Mouse (Mus musculus): Measurements from ENCODE around the gene C1qbp. TPM values are rescaled to one million over a fixed set of nuclear protein-coding genes. Genes with fewer than 3 reads are reported as not detected.

C1qbp gene
- 7.7 to 23.8 TPM (median 11.4 TPM) in 3 replicates for total RNA-seq (2017)

DNA sequence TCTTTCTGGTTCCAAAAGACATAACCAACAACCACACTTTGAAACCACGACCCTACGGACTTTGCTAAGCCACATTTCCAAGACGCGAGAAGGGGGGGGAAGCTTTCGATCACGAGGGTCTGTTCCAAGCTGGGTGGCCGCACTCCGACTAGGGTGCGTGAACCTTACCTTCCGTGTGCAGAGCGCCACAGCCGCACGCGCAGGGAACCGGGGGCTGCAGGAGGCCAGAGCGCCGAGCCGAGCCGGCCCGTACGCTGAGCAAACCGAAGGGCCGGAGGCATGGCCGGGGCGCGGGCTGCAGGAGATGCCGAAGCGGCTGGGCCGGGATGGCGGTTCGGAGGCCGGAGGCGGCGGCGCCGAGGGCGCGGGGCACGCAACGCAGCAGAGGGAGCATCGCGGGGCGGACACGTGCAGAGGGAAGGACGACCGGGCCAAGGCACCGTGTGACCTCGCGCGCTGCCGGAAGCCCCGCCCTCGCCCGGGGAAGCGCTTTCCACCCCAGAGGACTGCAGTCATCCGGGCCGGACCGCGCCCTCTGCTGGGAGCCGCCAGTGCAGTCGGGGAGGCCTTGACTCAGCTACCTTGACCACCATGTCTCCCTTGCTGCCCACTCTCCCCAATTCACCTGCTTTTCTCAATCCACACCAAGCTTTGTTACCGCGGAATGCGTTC, at the start of gene C1qbp:
C1qbp (minus strand) TSS at position 470 of the 672 bp plus-strand sequence.
- ATAC-seq (replicated peaks; ENCODE audit: insufficient number of reproducible peaks, low FRiP score, low TSS enrichment, poor library complexity, severe bottlenecking) = peak; percentile 92

DNA sequence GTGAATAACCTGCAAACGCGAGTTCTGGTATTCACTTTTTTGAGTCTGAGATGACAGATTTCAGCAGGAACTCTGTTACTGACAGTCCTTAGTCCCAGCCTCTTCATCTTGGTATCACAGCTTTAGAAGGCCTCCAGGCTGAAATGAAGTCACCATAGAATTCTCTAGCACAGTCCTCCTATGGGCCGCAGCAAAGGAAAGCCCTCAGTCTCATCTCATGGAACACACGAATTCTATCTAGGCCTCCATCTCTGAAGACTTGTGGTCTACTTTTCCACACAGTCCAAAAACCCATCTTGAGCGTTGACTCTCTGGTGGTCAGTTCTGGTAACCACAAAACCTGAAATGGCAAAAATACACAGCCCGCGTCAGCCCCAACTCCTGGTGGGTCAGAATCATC, 49.2 kb upstream of the C1qbp start:
- no peak for ATAC-seq (replicated peaks; ENCODE audit: insufficient number of reproducible peaks, low FRiP score, low TSS enrichment, poor library complexity, severe bottlenecking)

DNA sequence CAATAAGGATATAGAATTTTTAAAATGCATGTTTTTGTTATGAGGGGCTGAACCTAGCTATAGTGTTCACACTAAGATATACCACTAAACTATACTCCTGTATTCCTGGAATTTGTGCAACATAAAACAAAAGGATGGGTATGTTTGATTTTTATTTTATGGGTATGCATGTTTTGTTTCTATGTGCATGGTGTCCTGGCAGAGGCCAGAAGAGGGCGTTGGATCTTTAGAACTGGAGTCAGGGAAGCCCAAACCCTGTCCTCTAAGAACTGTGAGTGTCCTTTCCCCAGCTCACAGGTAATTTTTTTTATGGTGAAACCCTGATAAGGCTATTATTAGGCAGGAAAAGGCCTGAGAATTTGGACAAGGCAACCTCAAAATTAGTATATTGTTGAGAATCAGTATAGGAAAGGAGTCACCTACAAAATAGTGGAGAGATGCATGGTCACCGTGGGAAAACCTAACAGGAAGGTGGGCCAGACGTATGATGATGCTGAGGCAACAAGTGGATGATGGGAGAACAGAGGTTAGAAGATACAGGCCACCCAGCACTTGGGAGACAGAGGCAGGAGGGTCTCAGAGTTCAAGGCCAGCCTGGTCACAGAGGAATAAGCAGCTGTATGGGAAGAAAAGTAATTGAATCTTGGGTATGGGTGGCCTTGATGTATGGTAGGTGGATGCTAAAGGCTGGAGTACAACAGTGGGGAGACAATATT, 46.7 kb upstream of the C1qbp start:
- ATAC-seq (replicated peaks; ENCODE audit: insufficient number of reproducible peaks, low FRiP score, low TSS enrichment, poor library complexity, severe bottlenecking) = no peak

DNA sequence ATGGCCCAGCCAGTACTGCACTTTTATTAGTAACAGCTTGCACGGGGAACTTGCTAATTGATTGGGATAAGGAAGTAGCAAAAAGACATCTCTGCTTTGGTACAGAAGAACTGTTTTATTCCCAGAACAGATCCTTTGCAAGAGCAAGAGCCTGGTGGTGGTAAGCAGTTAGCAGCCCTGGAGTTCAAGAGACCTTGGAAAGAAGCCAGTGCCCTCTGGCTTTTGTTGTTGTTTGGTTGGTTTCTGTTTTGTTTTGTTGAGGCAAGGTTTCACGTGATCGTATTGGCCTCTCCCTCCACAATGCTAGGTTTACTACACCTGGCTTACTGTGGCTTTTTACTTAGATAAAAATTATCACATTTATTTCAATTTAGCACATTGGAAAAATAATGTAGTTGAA, 45.5 kb upstream of the C1qbp start:
- no peak for ATAC-seq (replicated peaks; ENCODE audit: insufficient number of reproducible peaks, low FRiP score, low TSS enrichment, poor library complexity, severe bottlenecking)

DNA sequence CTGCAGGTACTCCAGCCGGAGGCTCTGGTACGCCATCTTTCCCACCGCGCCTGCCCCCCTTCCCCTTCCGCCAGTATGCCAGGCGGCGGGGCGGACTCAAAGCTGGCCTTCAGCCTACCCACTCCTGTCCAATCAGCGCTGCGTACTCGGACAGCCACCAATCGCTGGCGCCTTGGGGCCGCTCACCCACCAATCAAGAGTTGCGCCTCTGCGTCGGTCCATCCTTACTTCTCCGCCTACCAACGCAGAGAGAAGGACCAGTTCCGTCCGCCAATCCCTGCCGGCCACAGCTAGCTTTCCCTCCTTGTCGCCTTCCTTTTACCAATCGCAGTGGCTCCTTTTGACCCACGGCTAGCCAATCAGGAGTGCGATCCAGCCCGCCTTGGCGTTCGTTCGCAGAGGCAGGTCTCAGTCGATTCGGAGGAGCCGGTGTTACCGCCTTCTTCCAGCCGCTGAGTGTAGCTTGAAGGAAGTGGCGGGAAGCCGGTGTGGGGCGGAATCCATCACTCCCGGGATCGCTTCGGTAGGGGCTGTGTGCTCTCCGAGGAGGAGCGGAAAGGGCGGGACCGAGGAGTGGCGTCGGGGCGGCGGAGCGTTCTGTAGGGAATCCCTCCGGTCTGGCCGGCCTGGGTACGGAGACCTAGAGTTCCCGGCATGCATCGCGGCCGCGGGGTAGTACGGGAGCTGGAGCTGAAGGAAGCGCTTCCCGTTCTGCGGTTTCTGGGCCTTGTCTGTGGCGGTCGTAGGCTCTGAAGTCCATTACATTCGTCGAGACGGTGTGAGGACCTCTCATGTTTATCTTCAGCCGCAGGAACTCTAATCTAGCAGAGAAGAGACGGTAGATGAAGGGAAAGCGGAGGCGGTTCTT, 36.6 kb upstream of the C1qbp start, which contains the start of the genes Mis12 and Derl2:
Mis12 (plus strand) TSS at position 411 of the 868 bp plus-strand sequence.
Derl2 (minus strand) TSS at position 641 of the 868 bp plus-strand sequence.
- peak; percentile 98 for ATAC-seq (replicated peaks; ENCODE audit: insufficient number of reproducible peaks, low FRiP score, low TSS enrichment, poor library complexity, severe bottlenecking)

DNA sequence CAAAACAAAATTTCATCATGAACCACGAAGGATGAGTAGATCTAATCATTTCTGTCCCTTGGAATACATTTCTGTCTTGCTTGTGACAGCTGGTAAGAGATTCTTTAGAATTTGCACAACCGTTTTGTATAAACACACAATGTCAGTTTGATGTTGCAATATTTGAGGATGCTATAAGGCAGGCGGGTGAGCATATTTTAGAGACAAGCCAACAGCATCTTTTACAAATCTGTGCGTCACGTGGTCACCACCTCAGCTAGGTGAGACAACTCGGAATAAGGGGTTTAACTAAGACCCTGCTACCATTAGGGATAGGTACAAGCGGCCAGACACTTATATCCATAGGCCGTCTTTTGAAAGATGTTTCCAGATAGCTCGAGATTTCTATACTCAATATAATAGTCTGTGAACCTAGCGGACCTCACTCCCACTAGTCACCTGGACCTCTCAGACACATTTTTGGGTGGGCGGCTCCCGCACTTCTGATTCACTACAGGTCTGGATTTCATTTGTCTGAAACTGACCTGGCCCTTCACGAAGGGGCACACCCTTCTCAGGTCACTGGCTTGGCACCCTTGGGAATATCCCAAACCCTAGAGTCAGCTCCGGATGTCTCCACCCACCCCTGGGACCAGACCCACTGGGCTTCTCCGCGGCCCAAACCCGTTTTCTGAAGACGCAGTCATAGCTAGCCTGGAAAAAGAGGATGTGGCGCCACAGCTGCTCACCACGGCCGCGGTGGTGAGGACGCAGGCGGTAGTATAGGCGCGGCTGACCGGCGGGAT, 35.8 kb upstream of the C1qbp start:
- ATAC-seq (replicated peaks; ENCODE audit: insufficient number of reproducible peaks, low FRiP score, low TSS enrichment, poor library complexity, severe bottlenecking) = no peak

DNA sequence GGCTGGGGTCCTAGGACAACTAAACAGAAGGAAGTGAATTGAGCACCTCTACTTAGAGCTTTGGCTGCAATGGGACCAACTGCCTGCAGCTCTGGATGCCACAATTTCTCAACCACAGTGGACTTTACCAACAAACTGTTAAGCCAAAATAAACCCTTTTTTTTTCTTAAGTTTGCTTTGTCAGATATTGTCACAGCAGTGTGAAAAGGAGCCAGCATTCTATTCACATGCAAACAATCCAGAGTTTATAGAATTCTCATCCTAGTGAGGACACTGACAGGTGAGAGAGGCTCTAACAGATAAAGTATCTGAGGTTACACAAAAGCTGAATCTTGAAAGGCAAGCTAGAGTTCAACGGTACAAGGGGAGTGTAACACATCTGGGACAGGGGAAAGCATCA, 34.2 kb upstream of the C1qbp start:
- ATAC-seq (replicated peaks; ENCODE audit: insufficient number of reproducible peaks, low FRiP score, low TSS enrichment, poor library complexity, severe bottlenecking) = no peak

DNA sequence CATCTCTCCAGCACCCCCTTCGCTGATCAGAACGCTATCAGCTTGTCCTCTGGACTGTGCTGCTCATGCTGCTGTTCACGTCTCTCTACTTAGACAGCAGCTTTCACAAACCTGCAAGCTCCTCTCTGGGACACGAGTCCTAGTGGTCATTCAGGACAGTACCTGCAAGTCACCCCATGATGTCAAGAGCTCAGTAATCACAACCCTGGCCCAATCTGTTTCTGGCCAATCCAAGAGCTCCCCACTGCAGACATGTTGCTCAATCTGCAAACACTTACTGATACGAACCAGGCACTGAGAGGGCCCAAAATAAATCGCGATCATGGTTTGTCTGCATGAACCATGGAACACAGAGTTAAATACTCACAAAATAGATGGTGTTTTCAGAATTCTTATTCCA, 29.9 kb upstream of the C1qbp start:
- ATAC-seq (replicated peaks; ENCODE audit: insufficient number of reproducible peaks, low FRiP score, low TSS enrichment, poor library complexity, severe bottlenecking) = no peak

DNA sequence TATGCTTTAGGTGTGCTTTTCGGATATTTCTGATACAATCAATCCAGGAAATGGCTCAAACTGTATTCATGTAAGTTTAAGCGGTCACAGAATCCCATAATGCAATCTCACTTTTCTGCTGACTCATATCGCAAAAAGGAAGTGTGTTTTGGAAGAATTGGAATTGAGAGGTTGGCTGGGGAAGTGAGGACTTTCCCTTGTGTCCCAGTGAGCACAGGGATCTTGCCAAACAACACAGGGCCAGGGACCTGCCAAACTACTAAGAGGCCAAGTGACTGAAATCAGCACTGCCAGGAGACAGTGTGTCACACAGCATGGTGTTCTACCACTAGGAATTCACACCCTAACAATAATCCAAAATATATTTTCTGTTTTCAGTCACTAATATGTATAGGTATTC, 25.5 kb upstream of the C1qbp start:
- no peak for ATAC-seq (replicated peaks; ENCODE audit: insufficient number of reproducible peaks, low FRiP score, low TSS enrichment, poor library complexity, severe bottlenecking)

DNA sequence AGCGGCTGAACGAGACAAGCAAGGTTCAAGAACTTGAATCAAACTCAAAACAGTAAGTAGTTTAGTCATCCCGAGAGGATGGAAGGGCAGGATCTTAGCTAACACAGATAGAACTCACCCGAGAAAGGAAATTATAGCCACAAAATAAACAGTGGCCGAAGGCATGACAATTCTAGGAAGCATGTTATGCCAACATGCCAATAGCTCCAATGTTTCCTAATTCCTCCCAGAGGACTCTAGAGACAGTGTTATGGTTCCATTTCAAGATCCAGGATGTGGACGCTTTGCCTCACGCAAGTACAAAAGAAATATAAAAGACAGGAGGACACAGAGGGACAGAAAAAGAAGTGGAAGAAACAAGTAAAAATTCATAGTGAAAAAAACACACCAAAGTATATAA, 25.0 kb upstream of the C1qbp start:
- no peak for ATAC-seq (replicated peaks; ENCODE audit: insufficient number of reproducible peaks, low FRiP score, low TSS enrichment, poor library complexity, severe bottlenecking)

DNA sequence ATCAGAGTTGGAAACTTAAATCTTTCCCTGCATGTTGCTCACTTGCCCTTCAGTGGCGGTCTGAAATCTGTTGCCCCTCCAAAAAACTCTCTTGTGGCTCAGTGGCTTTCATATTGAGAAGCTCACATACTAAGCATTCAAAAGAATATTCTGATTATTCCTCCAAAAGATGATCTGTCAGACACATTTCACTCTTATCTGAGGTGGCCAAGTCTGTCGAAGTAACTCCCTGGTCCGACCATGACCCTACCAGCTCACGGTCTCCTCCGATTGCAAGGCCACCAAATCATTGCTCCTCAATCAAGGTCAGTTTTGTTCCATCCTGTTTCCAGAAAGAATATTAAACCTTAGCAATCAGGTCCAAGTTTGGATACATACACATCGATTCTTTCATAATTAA, 24.2 kb upstream of the C1qbp start:
- no peak for ATAC-seq (replicated peaks; ENCODE audit: insufficient number of reproducible peaks, low FRiP score, low TSS enrichment, poor library complexity, severe bottlenecking)

DNA sequence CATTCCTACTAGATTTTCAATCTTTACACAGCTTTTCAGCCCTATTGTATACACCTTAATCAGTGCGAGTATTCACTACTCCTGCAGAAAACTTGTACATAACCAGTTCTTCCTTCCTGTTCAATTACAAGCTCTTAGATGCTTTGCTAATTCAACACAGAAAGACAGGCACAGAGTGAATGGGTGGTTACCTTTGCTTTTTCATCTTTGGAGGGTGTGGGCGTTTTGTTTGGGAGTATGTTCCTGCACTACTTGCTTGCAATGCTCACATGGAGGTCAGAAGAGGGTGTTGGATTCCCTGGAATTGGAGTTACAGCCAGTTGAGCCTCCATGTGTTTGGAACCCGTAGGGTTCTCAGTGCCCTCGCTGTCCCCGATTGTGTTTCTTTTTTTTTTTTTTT, 22.2 kb upstream of the C1qbp start:
- no peak for ATAC-seq (replicated peaks; ENCODE audit: insufficient number of reproducible peaks, low FRiP score, low TSS enrichment, poor library complexity, severe bottlenecking)

DNA sequence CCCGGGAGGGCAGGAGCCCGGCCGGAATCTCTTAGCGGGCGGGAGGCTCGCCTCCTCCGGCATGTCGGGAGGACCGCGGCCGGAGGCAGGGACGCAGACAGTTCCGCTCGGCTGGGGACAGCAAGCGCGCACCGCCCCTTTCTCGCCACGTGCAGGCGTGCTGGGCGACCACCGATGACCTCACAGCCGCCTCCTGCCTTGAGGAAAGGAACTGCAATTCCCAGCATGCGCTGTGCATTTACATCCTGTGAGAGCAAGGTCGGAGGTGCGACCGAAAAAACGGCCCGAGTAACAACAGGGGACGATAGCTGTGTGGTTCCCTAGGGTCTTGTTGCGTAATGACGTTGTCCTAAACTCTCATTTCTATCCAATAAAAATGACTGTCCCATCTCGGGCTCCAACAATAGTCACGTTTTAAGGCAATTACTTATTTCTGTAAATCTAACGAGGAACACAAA, 21.5 kb upstream of the C1qbp start, which contains the start of gene Dhx33:
Dhx33 (minus strand) TSS at position 122 of the 458 bp plus-strand sequence.
- peak; percentile 99 for ATAC-seq (replicated peaks; ENCODE audit: insufficient number of reproducible peaks, low FRiP score, low TSS enrichment, poor library complexity, severe bottlenecking)

DNA sequence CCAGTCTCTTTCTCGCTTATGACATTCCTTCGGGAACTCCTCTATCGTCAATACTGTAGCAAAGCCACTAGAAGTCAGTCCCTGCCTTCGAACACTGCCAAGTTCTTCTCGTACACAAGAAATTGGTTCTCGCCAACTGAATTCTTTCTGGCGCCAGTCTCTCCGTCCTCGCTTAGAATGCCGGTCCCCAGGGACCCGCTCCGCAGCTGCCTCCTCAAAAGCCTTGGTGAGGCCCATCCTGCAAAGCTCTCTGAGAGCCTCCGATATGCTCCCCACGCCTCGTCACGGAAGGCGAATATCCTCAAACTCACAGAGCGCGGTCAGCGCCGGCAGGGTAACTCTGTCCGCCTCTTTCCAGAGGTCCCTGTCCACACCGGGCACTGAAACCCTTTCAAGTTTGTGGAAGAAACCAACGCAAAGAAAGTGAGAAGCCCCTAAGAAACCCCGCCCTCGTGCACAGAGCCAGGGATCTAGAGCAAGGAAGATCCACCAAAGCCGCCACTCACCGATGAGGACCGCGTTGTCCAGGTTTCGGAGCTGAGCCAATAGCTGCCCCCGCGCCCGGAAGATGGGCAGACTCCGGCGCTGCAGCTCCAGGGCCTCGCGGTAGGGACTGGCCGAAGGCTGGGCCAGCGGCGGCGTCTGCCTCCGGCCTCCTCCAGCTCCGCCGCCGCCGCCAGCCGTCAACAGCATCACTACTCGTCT, 20.9 kb upstream of the C1qbp start:
- ATAC-seq (replicated peaks; ENCODE audit: insufficient number of reproducible peaks, low FRiP score, low TSS enrichment, poor library complexity, severe bottlenecking) = no peak

DNA sequence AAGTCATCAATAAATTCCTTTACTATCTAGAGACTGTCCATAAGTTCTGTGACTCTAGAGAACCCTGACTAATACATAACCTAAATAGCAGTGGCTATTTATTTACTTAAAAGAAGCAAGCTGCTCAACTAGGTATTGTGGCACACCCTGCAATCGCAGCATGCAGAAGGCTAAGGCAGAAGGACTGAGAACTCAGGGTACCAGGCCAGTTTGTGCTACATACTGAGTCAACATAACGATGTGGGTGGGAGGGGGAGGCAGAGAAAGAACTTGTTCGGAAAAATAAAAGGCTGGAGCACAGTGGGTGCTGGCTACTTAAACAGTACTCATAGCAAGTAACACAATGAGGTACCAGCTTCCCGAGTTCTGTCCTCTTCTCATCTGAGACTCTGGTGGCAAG, 18.3 kb upstream of the C1qbp start:
- ATAC-seq (replicated peaks; ENCODE audit: insufficient number of reproducible peaks, low FRiP score, low TSS enrichment, poor library complexity, severe bottlenecking) = no peak

DNA sequence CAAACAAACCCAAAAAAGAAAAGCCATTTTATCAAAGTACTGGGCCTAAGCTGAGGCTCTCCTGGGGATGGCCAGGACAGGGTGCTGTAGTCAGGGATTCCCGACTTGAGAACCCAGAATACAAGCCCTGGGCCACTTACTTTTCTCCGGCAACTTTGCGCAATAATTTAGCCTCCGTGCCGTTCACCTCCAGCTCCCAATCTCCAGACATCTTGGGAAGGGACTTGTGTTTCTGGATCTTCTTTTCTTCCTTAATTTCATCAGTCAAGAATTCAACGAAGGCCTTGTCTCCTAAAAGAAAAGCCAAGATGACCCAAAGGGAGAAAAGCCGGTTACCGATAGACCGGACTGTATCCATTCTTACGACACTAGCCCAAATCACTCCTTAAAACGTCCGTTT, 796 bp downstream of the C1qbp start:
- no peak for ATAC-seq (replicated peaks; ENCODE audit: insufficient number of reproducible peaks, low FRiP score, low TSS enrichment, poor library complexity, severe bottlenecking)

DNA sequence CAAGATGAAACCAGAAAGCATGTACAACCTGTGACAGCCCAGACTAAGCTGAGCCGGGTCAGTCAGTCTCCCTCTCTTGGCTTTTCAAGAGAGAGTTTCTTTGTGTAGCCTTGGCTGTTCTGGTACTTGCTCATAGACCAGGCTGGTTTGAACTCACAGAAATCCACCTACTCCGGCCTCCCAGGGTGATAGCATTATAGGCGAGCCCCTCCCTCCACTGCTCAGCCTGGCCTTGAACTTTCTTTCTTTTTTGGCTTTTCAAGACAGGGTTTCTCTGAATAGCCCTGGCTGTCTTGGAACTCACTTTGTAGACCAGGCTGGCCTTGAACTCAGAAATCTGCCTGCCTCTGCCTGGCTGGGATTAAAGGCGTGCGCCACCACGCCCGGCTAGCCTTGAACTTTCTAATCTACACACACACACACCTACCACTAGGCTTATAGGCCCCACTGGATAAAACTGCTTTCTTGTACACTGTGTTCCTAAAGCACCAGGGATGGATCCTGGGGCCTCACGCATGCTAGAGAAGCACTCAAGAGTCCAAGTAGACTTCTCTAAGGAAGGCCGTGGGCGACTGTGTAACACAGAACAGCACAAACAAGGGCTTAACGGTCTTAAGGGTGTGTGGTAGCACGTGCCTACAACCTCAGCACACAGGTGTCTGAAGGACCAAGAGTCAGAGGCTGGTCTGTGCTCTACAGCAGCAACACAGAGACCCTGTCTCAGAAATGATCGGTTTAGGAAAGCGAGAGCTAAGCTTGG, 1.9 kb downstream of the C1qbp start:
- no peak for ATAC-seq (replicated peaks; ENCODE audit: insufficient number of reproducible peaks, low FRiP score, low TSS enrichment, poor library complexity, severe bottlenecking)

Data from monocyte, adult 5-6 weeks (primary cell).